Mouse (Mus musculus) brown adipose tissue, adult 24 weeks (tissue): ENCODE measurements at regions not wholly inside any gene's neighbourhood (a gene's known extent, or its start where the extent isn't known, plus 50 kb on each side); places are given as distances from the start of the nearest gene placed in this dataset.

Experiments
- H3K27ac ChIP-seq: fragments of 200-500 bp; replicated peaks from 2 replicates; pipeline ENCODE4 v1.5.1; 2012; ENCODE audit warnings: low read depth, mild to moderate bottlenecking, low read length
- H3K4me1 ChIP-seq: fragments of 200-500 bp; 2 replicates; pipeline ENCODE4 v1.6.1; 2012; ENCODE audit warnings: low read length, mixed read lengths; ENCODE audit not compliant: control insufficient read depth, insufficient read depth, insufficient read length
- H3K4me3 ChIP-seq: fragments of 200-500 bp; 2 replicates; pipeline ENCODE4 v1.5.1; 2012; ENCODE audit warnings: low read depth, mild to moderate bottlenecking, low read length, moderate library complexity; ENCODE audit not compliant: insufficient read depth

DNA sequence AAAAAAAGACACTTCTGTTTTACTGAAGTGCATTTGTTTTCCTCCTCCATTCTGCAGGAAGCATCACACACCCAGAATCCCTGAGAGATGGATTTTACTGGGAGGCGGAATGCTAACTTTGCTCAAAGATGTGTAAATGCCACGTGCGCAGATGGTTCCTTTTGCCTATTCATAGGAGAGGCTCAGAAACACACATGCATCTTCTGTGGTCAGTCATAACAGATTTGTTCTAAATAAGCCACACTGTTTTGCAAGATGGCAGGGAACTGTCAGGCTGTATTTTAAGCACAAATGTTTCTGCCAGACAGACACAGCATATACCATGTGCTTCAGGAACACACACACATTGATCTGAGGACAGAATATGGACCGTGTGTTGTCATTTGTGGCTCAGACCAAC lies 327.8 kb downstream of the Gpd2 start:
- Histone ChIP-seq H3K27ac (no peak overlapping the region), H3K4me3 (no peak overlapping the region), H3K4me1 (no peaks in the 10 kb centered on the region)

GRCm38 (mm10) chr2:57566103-57566502 lies 328.7 kb downstream of the Gpd2 start:
- Histone ChIP-seq H3K4me3 (no peak overlapping the region), H3K27ac (no peak overlapping the region), H3K4me1 (no peaks in the 10 kb centered on the region)

DNA sequence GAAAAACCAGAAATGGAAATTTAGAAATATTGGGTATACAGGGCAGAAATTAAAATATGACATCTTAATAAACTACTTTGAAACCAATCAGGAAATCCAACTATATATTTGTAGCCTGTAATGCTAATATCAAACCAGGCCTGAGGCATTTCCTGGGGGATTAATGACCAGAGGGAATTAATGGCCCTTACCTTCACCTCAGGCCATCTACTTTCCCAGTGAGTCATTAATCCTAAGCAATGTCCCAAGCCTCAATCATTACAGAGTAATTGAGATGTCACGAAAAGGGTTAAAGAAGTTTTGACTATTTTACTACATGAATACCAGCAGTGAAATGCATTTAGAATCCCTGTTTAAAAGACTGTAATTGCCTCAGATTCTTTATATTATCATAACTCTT lies 329.7 kb downstream of the Gpd2 start:
- H3K4me1 ChIP-seq, result no peaks in the 10 kb centered on the region
- H3K4me3 ChIP-seq, result no peak overlapping the region
- no peak overlapping the region for H3K27ac ChIP-seq

DNA sequence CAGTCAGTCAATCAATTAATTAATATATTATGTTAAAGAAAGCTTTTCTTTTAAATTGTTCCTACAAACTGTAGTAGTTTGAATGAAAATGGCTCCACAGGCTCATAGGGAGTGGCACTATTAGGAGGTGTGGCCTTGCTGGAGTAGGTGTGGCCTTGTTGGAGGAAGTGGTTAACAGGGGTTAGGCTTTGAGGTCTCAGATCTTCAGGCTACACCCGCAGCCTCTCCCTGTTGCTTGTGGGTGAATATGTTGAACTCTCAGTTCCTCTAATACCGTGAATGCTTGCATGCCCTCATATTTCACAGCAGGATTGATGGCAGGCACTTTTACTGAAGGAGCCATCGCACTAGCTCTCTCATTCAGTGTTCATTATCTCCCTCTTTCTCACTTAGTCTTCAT lies 349.6 kb downstream of the Gpd2 start:
- Histone ChIP-seq H3K4me3 (no peak overlapping the region), H3K4me1 (no peaks in the 10 kb centered on the region), H3K27ac (no peak overlapping the region)

DNA sequence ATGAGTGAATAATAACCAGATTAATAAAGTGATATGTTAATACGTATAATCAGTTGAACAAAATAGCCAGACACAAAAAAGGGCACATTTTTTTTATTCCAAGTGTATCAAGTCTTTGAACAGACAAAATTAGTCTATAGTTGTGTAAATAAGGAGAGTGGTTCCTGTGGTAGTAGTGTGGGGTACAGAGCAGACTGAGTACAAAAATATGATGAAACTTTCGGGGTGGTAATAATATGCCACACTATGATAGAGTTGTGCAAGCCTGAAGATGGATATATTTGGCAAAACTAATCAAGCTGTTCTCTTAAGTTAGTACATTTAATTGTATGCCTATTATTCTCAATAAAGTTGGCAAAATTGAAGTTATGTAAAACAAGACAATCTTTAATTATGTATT lies 356.1 kb downstream of the Gpd2 start:
- Histone ChIP-seq H3K27ac (no peak overlapping the region), H3K4me1 (no peaks in the 10 kb centered on the region), H3K4me3 (no peak overlapping the region)

- no peak overlapping the region for H3K4me3 ChIP-seq
- no peak overlapping the region for H3K27ac ChIP-seq
- H3K4me1 ChIP-seq, result no peaks in the 10 kb centered on the region
Observed at GRCm38 (mm10) chr2:57597694-57598358, 360.4 kb downstream of the Gpd2 start.

DNA sequence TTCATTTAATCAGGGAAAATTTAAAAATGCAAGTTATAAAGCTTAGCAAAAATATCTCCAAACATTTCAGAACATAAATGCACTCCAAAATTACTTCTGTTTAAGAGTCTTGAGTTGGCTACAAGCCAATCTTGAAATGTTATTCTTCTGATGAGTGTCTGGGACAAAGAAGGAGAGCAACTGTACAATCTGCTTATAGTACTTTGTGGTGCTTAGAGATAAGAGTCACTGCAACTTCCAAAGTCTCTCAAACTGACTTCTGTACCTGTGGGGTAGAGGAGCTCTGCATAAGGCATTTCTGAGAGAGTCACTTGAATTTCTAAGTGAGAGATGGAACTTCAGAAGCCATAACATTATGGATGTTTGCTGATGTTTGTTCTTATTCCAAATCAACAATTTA lies 374.2 kb downstream of the Gpd2 start:
- no peak overlapping the region for H3K4me3 ChIP-seq
- no peaks in the 10 kb centered on the region for H3K4me1 ChIP-seq
- no peak overlapping the region for H3K27ac ChIP-seq

- Histone ChIP-seq H3K4me1 (no peaks in the 10 kb centered on the region), H3K4me3 (no peak overlapping the region), H3K27ac (no peak overlapping the region)
Observed at GRCm38 (mm10) chr2:57613243-57613642, 375.8 kb downstream of the Gpd2 start.

GRCm38 (mm10) chr2:57614587-57614991 lies 377.2 kb downstream of the Gpd2 start:
- Histone ChIP-seq H3K27ac (no peak overlapping the region), H3K4me3 (no peak overlapping the region), H3K4me1 (no peaks in the 10 kb centered on the region)

DNA sequence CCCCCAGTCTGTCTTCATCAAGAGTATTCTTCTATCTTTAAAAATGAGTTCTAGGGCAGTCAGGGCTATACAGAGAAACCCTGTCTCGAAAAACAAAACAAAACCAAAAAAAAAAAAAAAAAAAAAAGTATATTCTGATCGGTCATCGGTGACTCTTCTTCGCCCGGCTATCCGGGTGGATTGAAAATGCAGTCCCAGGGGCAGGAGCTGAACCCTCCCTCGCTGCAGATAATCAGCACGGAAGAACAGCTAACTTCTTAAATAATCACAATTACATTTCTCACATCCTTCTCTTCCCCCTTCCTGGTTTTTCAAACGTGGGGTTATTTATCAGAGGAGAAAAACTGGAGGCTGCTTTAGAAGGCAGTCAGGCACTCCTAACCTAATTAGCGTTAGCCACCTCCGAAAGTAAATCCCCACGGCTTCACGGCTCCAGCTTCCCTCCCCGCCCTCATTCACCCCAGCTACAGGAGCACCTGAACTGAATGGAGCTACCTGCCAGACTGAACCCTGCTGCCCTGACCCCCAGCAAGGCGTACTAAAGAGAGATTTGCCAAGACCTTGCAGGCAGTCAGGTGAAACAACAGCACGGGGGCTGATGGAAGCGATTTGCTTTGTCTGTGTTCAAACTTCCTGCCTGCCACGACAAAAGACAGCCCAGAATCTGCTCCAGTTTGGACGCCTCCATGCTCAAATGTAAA lies 379.2 kb downstream of the Gpd2 start:
- Histone ChIP-seq H3K27ac (no peak overlapping the region), H3K4me1 (no peaks in the 10 kb centered on the region), H3K4me3 (peak overlapping the region; percentile 38)

DNA sequence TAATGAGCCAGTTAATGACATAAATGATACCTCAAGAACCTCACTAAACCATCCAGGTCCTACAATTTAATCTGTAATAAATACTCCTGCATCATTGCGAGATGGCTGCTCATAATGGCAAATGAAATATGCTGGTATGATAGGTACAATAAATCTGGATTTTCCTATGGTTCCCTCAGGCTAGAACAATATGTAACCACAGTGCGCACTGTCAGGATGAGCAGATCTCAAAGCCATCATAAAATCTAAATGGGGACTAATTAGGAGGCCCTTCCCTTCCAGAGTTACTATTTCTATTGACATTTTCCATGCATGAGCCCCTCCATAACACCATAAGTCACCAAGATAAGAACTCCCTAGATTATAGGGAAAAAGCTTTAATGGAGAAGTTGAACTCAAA lies 379.8 kb downstream of the Gpd2 start:
- Histone ChIP-seq H3K27ac (no peak overlapping the region), H3K4me3 (no peak overlapping the region), H3K4me1 (no peaks in the 10 kb centered on the region)

DNA sequence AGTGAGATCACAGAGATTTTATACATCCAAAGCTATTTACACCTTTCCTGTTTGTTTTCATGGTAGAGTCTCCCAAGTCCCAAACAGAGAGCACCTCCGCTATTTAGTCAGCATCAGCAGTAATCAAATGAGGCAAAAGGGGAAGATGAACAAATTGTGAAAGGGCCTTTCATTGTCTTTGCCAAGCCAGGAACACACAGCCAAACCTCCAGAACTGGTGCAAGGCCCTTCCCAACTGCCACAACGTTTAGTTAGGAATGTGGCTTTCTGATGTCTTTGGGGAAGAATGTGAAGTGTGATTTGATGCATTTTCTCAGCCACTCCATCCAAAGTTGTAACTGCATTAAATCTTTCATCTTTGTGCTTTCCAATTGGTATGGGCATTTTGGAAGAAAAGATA lies 353.6 kb upstream of the Galnt5 start:
- H3K4me3 ChIP-seq, result no peak overlapping the region
- H3K27ac ChIP-seq, result no peak overlapping the region
- no peaks in the 10 kb centered on the region; the same call in 1 of the 2 replicates for H3K4me1 ChIP-seq

DNA sequence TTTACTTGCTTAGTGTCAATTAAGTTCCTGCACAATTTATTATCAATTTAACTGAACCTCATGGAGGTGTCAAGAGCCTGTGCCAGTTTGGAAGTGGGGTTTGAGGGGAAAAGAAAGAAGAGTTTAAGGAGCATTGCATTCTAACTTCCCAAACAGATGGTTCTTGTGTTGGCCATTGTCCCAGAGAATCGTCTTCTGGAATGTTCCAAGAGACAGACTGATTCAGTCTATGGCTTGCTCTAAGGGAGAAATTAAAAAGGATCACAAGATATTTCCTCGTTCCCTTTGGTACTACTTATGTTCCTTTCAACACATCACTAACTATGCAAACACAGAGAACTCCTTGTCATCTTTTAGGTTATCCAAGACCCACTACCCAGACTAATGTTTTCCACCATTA lies 353.1 kb upstream of the Galnt5 start:
- H3K4me1 ChIP-seq, result no peaks in the 10 kb centered on the region; the same call in 1 of the 2 replicates
- no peak overlapping the region for H3K4me3 ChIP-seq

GRCm38 (mm10) chr2:57649002-57649401 lies 348.7 kb upstream of the Galnt5 start:
- Histone ChIP-seq H3K4me1 (no peaks in the 10 kb centered on the region; the same call in 1 of the 2 replicates), H3K27ac (no peak overlapping the region), H3K4me3 (no peak overlapping the region)

More for the DNA sequence above, 353.1 kb upstream of the Galnt5 start:
- peak overlapping the region; percentile 31; the same call in 1 of the 2 replicates for H3K27ac ChIP-seq

- Histone ChIP-seq H3K4me1 (no peaks in the 10 kb centered on the region), H3K4me3 (no peak overlapping the region), H3K27ac (no peak overlapping the region)
Observed at GRCm38 (mm10) chr2:57657409-57657808, 340.3 kb upstream of the Galnt5 start.

DNA sequence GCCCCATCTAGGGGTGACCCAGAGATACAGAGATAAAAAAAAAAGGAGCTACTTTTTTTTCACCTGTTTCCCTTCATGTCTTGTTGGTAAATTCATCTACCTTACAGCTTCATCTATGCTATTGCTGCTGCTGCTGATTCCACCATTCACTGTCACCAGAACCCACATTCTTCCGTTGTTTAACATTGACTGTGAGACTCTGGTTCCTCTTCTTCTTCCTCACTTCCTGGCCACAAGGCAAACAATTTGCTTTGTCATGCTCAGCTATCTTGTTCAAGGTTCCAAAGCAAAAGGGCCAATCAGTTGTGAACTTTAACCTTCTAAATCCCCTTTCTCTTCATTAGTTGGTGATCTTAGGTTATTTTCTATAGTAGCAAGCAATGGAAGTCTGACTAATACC lies 335.8 kb upstream of the Galnt5 start:
- Histone ChIP-seq H3K4me3 (no peak overlapping the region), H3K4me1 (no peaks in the 10 kb centered on the region), H3K27ac (no peak overlapping the region)
